Mouse (Mus musculus): ENCODE results near the gene Sppl3.

The Sppl3 gene

GRCm38 (mm10) chr5:115129328-115129727 is 118.4 kb downstream of the Sppl3 start:
- no peak for DNase-seq

GRCm38 (mm10) chr5:115132465-115132864 is 121.5 kb downstream of the Sppl3 start:
- no peak for DNase-seq

- no peak for DNase-seq
Measured at GRCm38 (mm10) chr5:115133358-115134066, 122.6 kb downstream of the Sppl3 start.

- peak; percentile 97 for DNase-seq
Measured at GRCm38 (mm10) chr5:115134234-115135165, 123.6 kb downstream of the Sppl3 start, which contains the start of gene Unc119b. Gene Unc119b, minus strand, starts transcription at chr5:115134975.

- DNase-seq = no peak
Measured at GRCm38 (mm10) chr5:115139124-115139523, 128.2 kb downstream of the Sppl3 start.

- no peak for DNase-seq
Measured at GRCm38 (mm10) chr5:115140726-115141125, 129.8 kb downstream of the Sppl3 start.

GRCm38 (mm10) chr5:115142166-115142697 is 131.3 kb downstream of the Sppl3 start:
- DNase-seq = no peak

GRCm38 (mm10) chr5:115143552-115143951 is 132.6 kb downstream of the Sppl3 start:
- no peak for DNase-seq

GRCm38 (mm10) chr5:115144471-115144870 is 133.5 kb downstream of the Sppl3 start:
- DNase-seq = no peak

GRCm38 (mm10) chr5:115145253-115145968 is 134.5 kb downstream of the Sppl3 start:
- no peak for DNase-seq

GRCm38 (mm10) chr5:115145976-115146746 is 135.2 kb downstream of the Sppl3 start:
- DNase-seq = no peak

- DNase-seq = no peak
Measured at GRCm38 (mm10) chr5:115146747-115147130, 135.8 kb downstream of the Sppl3 start.

GRCm38 (mm10) chr5:115147388-115147787 is 136.5 kb downstream of the Sppl3 start:
- no peak for DNase-seq

- DNase-seq = no peak
Measured at GRCm38 (mm10) chr5:115148378-115148777, 137.4 kb downstream of the Sppl3 start.
